Mouse (Mus musculus) 416B (cell line): ENCODE measurements around the gene Rab4a.

ENCODE experiments used
- DNase-seq: peaks from one replicate; pipeline ENCODE4 v3.0.0; 2011; ENCODE audit warnings: low read depth

Rab4a gene

GRCm38 (mm10) chr8:123847546-123847945, 41.8 kb downstream of the Rab4a start:
- no peak for DNase-seq

- DNase-seq: peak; percentile 27
These were observed 43.6 kb downstream of the Rab4a start for GRCm38 (mm10) chr8:123849352-123849751.

GRCm38 (mm10) chr8:123851590-123851989, 45.8 kb downstream of the Rab4a start:
- no peak for DNase-seq

DNA sequence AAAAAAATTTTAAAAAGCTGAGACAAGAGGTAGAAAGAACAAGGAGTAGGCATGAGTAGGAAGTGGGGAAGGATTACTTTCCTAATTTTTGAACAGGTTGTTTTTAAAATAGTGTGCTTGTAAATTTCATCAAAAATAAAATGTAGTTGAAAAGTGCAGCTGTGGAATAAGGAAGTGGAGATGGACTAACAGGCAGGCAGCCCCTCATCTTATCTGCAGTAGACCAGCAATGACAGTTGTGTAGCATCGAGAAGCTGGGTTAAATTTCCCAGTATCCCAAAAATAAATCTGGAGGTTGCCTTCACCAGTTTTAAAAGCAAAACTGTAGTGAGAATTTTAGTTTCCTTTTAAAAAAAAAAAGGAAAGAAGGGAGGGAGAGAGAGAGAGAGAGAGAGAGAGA, 48.5 kb downstream of the Rab4a start:
- no peak for DNase-seq

- no peak for DNase-seq
These were observed 49.1 kb downstream of the Rab4a start for GRCm38 (mm10) chr8:123854733-123855475.

DNA sequence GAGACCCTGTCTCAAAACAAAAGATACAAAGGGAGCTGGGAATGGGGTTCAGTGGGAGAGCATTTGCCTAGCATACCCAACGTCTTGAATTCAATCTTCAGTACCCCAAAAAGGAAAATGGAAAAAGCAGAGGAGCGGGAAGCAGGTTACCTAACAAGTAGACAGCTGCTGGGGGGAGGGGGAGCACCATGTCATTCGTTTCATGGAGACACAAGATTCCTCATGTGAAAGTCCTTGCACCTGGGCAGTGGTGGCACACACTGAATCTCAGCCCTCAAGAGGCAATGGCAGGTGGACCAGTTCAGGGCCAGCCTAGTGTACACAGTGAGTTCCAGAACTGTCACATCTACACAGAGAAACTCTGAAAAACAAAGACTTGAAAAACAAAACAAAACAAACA, 51.6 kb downstream of the Rab4a start:
- DNase-seq: no peak

- DNase-seq: peak; percentile 60
These were observed 52.8 kb downstream of the Rab4a start for GRCm38 (mm10) chr8:123858574-123858940.

DNA sequence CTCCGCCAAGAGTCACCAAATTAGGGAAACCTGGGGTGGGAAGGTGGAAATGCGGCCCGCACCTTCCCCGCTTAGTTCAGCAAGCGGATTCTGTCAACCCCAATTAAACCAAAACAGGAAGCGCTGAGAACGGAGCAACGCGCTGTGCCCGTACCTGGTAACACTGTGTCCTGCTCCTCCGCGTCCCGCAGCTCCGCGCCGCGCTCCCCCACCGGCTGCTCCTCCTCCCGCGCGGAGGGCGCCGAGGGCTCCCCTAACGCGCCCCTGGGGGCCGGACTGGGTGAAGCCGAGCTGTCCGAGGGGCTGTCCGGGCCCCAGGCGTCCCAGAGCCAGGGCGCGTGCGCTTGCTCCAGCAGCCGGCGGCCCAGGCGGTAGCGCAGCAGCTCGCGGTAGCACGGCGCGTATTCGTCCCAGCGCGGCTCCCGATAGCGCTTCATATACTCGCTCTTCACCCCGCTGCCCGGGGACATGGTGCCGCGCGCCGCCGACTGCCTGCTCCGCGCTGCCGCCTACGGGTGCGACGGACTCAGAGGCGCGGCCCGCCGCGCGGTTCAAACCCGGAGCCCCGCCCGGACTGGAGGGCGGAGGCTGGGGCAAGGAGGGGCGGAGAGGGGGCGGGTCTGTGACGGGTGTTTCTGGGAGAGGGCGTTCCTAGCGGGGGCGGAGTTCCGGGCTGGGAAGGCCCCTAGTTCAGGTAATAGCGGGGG, 53.3 kb downstream of the Rab4a start:
- DNase-seq: peak; percentile 89

- DNase-seq: no peak
These were observed 54.0 kb downstream of the Rab4a start, which contains the start of gene Ccsap for GRCm38 (mm10) chr8:123859648-123860259. Gene Ccsap, minus strand, starts transcription at chr8:123860209.

GRCm38 (mm10) chr8:123860386-123860785, 54.6 kb downstream of the Rab4a start:
- DNase-seq: no peak

GRCm38 (mm10) chr8:123865786-123866185, 60.0 kb downstream of the Rab4a start:
- no peak for DNase-seq

GRCm38 (mm10) chr8:123866971-123867370, 61.2 kb downstream of the Rab4a start:
- no peak for DNase-seq

DNA sequence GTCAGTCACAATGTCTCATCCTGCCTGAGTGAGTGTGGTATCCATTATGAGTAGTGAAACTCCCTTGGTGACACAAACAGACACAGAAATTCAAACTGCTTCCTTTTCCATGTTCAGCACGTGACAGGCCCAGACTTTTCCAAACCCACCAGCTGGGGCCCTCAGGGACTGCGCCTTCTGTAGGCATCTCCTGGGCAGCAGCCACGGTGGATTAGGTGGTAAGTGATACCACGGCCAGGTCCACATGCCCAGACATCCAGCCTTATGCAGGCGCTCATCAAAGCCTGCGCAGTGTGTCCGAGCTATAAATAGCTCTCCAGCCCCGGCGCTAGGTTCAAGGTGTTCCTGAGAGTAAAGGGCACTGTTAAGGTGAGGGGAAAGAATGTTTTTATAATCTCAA, 66.3 kb downstream of the Rab4a start:
- DNase-seq: no peak

- DNase-seq: peak; percentile 49
These were observed 67.6 kb downstream of the Rab4a start for GRCm38 (mm10) chr8:123873364-123873763.

GRCm38 (mm10) chr8:123874324-123874723, 68.5 kb downstream of the Rab4a start:
- no peak for DNase-seq

- no peak for DNase-seq
These were observed 72.1 kb downstream of the Rab4a start for GRCm38 (mm10) chr8:123877865-123878264.

DNA sequence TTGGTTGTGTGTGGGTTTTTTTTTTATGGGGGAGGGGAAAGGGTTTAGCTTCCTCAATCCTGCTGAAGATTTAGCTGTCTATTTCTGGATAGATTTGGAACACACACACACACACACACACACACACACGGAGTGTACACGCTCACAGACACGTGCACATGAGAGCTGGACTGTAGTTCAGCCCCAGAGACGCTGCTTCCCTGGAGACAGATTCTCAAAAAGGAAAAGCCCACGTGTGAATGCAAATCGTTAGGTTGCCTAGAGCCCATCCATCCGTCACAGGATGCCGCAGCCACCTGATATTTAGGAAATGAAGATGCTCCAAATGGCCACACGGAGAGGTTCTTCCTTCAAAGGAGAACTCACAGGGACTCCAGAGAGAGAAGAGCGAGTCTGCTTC, 74.5 kb downstream of the Rab4a start:
- no peak for DNase-seq

DNA sequence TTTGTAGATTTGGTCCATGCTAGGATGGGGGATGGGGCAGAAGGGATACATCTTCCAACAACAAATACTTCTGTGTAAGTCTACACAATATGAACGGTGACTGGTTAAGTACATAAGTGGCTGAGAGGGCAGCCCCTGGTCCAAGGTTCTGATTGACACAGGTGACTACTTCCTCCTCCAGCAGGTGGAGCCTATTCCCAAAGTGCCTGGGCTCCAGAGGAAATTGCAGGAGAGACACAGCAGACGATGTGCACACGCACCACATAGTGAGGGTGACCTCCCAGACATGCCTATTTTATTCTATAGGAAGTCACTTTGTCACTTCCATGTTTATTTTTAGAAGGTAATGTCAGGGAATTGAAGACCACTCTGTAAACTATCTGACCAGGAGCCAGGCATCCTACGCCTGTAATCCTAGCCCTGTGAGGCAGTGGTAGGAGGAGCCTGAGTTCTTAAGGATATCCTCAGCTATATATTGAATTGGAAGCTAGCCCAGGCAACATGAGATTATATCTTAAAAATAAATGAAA, 75.1 kb downstream of the Rab4a start:
- DNase-seq: no peak

DNA sequence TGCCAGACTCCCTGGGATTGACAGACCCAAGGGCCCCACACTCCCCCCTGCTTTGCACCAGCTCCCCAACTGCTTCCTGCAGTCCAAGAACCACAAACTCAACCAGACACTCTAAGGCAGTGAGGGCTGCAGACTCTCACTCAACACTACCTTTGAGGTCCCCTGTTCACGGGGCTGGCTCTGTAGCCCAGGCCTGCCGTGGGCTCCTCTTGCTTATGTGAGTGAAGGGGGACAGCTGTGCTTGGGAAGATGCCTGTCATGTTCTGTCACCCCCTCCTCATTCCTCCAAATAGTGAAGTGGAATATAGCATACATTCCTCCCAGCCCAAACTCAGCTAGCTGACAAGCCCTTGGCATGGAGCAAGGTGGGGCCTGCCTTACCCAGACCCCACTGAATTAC, 76.6 kb downstream of the Rab4a start:
- DNase-seq: no peak

GRCm38 (mm10) chr8:123883094-123883493, 77.3 kb downstream of the Rab4a start:
- no peak for DNase-seq
